Mouse (Mus musculus) heart, embryonic 16.5 days (tissue): ENCODE data around the gene Srrd. TPM values are rescaled to one million over a fixed set of nuclear protein-coding genes. Genes with fewer than 3 reads are reported as not detected.

Experiments
- ATAC-seq: fragments of 200-750 bp; cut with Nextera tagmentation; replicated peaks from 2 replicates; pipeline ENCODE4 v1.8.0; 2017; ENCODE audit warnings: moderate number of reproducible peaks; ENCODE audit not compliant: insufficient read depth, low FRiP score; ENCODE audit errors: extremely low read depth
- H3K27ac ChIP-seq: fragments of 300-500 bp; sonication (generic); 2 replicates; pipeline ENCODE4 v1.5.1; 2014; ENCODE audit warnings: mild to moderate bottlenecking, low read length, control low read depth, moderate library complexity
- H3K27me3 ChIP-seq: fragments of 300-500 bp; sonication (generic); 2 replicates; pipeline ENCODE4 v1.6.1; 2014; ENCODE audit warnings: low read length, mixed read lengths; ENCODE audit not compliant: control insufficient read depth, insufficient read depth
- H3K36me3 ChIP-seq: fragments of 300-500 bp; sonication (generic); 2 replicates; pipeline ENCODE4 v1.6.1; 2014; ENCODE audit not compliant: control insufficient read depth, insufficient read depth
- H3K4me1 ChIP-seq: fragments of 300-500 bp; sonication (generic); 2 replicates; pipeline ENCODE4 v1.6.1; 2014; ENCODE audit warnings: low read length, mixed read lengths; ENCODE audit not compliant: control insufficient read depth, insufficient read depth
- H3K4me2 ChIP-seq: fragments of 300-500 bp; sonication (generic); 2 replicates; pipeline ENCODE4 v1.6.1; 2014; ENCODE audit warnings: low read depth, mild to moderate bottlenecking, control low read depth, low read length
- H3K4me3 ChIP-seq: fragments of 300-500 bp; sonication (generic); 2 replicates; pipeline ENCODE4 v1.5.1; 2014; ENCODE audit warnings: mild to moderate bottlenecking, control low read depth, low read length
- H3K9ac ChIP-seq: fragments of 300-500 bp; sonication (generic); 2 replicates; pipeline ENCODE4 v1.6.1; 2014; ENCODE audit warnings: low read length, control low read depth
- H3K9me3 ChIP-seq: fragments of 300-500 bp; sonication (generic); replicated peaks from 2 replicates; pipeline ENCODE4 v1.6.1; 2016; ENCODE audit warnings: low read length; ENCODE audit not compliant: control insufficient read depth
- WGBS: fragments of 180-500 bp; shearing (Covaris S2); extraction: QIAGEN DNeasy Blood & Tissue Kit; methylation state at CpG from one replicate; pipeline ENCODE4 v1.1.7; 2014; 5-methylcytosine and 5-hydroxymethylcytosine counted together
- polyA plus RNA-seq: library from polyadenylated mRNA; unstranded; fragments of >200 nt; fragmentation: Nextera tagmentation; extraction: Ambion mirVana; gene quantifications from 2 replicates; pipeline ENCODE4 v1.2.1, GENCODE M21; 2015

Gene Srrd
- polyA plus RNA-seq, 1 experiment from 2014 or later: 23.5 TPM

GRCm38 (mm10) chr5:112381154-112381553 lies 38.3 kb upstream of the Srrd start:
- H3K9me3 ChIP-seq: no peaks in the 10 kb centered on the region
- no peaks in the 10 kb centered on the region for H3K27me3 ChIP-seq
- H3K27ac ChIP-seq: no peak overlapping the region
- no peak overlapping the region for H3K9ac ChIP-seq
- no peak overlapping the region for H3K4me2 ChIP-seq
- no peaks in the 10 kb centered on the region for H3K4me1 ChIP-seq
- WGBS: 64% methylated on average over 11 of the region's 11 CpGs
- no peak for ATAC-seq
- H3K36me3 ChIP-seq: no peaks in the 10 kb centered on the region
- H3K4me3 ChIP-seq: no peak overlapping the region

GRCm38 (mm10) chr5:112378716-112379115 lies 35.9 kb upstream of the Srrd start:
- no peaks in the 10 kb centered on the region for H3K27me3 ChIP-seq
- no peak overlapping the region for H3K27ac ChIP-seq
- WGBS: 82% methylated on average over 6 of the region's 6 CpGs
- no peak for ATAC-seq
- no peaks in the 10 kb centered on the region for H3K4me1 ChIP-seq
- no peaks in the 10 kb centered on the region for H3K9me3 ChIP-seq
- H3K36me3 ChIP-seq: peaks cover 7% of the 10 kb centered on the region
- H3K4me3 ChIP-seq: no peak overlapping the region
- no peak overlapping the region for H3K4me2 ChIP-seq
- no peak overlapping the region for H3K9ac ChIP-seq

- 89% methylated on average over 1 of the region's 1 CpGs for WGBS
- Histone ChIP-seq H3K27ac (no peak overlapping the region), H3K27me3 (no peaks in the 10 kb centered on the region), H3K4me1 (no peaks in the 10 kb centered on the region), H3K9me3 (no peaks in the 10 kb centered on the region), H3K4me3 (no peak overlapping the region), H3K36me3 (peaks cover 7% of the 10 kb centered on the region), H3K9ac (no peak overlapping the region), H3K4me2 (no peak overlapping the region)
- ATAC-seq: no peak
Observed at GRCm38 (mm10) chr5:112377380-112377779, 34.5 kb upstream of the Srrd start.

- Histone ChIP-seq H3K36me3 (peaks cover 11% of the 10 kb centered on the region), H3K27ac (no peak overlapping the region), H3K4me2 (no peak overlapping the region), H3K4me3 (no peak overlapping the region), H3K9ac (no peak overlapping the region), H3K4me1 (no peaks in the 10 kb centered on the region), H3K9me3 (no peaks in the 10 kb centered on the region), H3K27me3 (no peaks in the 10 kb centered on the region)
- WGBS: 76% methylated on average over 4 of the region's 4 CpGs
- no peak for ATAC-seq
Observed at GRCm38 (mm10) chr5:112376111-112376510, 33.3 kb upstream of the Srrd start.

- Histone ChIP-seq H3K4me1 (no peaks in the 10 kb centered on the region), H3K36me3 (peaks cover 20% of the 10 kb centered on the region)
- WGBS: 78% methylated on average over 7 of the region's 7 CpGs
Observed at GRCm38 (mm10) chr5:112371933-112372332, 29.1 kb upstream of the Srrd start.

GRCm38 (mm10) chr5:112370236-112370813 lies 27.5 kb upstream of the Srrd start:
- WGBS: 90% methylated on average over 12 of the region's 12 CpGs
- H3K4me2 ChIP-seq: no peak overlapping the region
- H3K9me3 ChIP-seq: no peaks in the 10 kb centered on the region
- H3K36me3 ChIP-seq: peaks cover 19% of the 10 kb centered on the region
- no peaks in the 10 kb centered on the region for H3K4me1 ChIP-seq
- no peak overlapping the region for H3K27ac ChIP-seq
- no peak overlapping the region for H3K4me3 ChIP-seq
- H3K27me3 ChIP-seq: no peaks in the 10 kb centered on the region
- no peak for ATAC-seq
- no peak overlapping the region for H3K9ac ChIP-seq

More at GRCm38 (mm10) chr5:112371933-112372332, 29.1 kb upstream of the Srrd start:
- Histone ChIP-seq H3K4me2 (no peak overlapping the region), H3K27ac (no peak overlapping the region), H3K27me3 (no peaks in the 10 kb centered on the region), H3K4me3 (no peak overlapping the region), H3K9ac (no peak overlapping the region), H3K9me3 (no peaks in the 10 kb centered on the region)
- ATAC-seq: no peak

GRCm38 (mm10) chr5:112369326-112369725 lies 26.5 kb upstream of the Srrd start:
- Histone ChIP-seq H3K36me3 (peaks cover 27% of the 10 kb centered on the region), H3K27ac (no peak overlapping the region), H3K4me2 (no peak overlapping the region), H3K27me3 (no peaks in the 10 kb centered on the region), H3K4me3 (no peak overlapping the region), H3K9ac (no peak overlapping the region), H3K9me3 (no peaks in the 10 kb centered on the region), H3K4me1 (no peaks in the 10 kb centered on the region)
- WGBS: 91% methylated on average over 13 of the region's 13 CpGs
- no peak for ATAC-seq

- H3K27me3 ChIP-seq: no peaks in the 10 kb centered on the region
- ATAC-seq: no peak
- WGBS: 92% methylated on average over 10 of the region's 10 CpGs
- no peak overlapping the region for H3K4me3 ChIP-seq
- no peak overlapping the region for H3K4me2 ChIP-seq
- peaks cover 25% of the 10 kb centered on the region for H3K36me3 ChIP-seq
- H3K4me1 ChIP-seq: no peaks in the 10 kb centered on the region
- H3K9me3 ChIP-seq: no peaks in the 10 kb centered on the region
- H3K9ac ChIP-seq: no peak overlapping the region
- no peak overlapping the region for H3K27ac ChIP-seq
Observed at GRCm38 (mm10) chr5:112368666-112369065, 25.8 kb upstream of the Srrd start.

GRCm38 (mm10) chr5:112367929-112368328 lies 25.1 kb upstream of the Srrd start:
- H3K36me3 ChIP-seq: peaks cover 25% of the 10 kb centered on the region
- 79% methylated on average over 12 of the region's 12 CpGs for WGBS

More at GRCm38 (mm10) chr5:112367929-112368328, 25.1 kb upstream of the Srrd start:
- Histone ChIP-seq H3K27me3 (no peaks in the 10 kb centered on the region), H3K9ac (no peak overlapping the region), H3K9me3 (no peaks in the 10 kb centered on the region), H3K4me3 (no peak overlapping the region), H3K4me2 (no peak overlapping the region), H3K27ac (no peak overlapping the region), H3K4me1 (no peaks in the 10 kb centered on the region)
- no peak for ATAC-seq
